Mouse (Mus musculus) brain, embryonic 14.5 days (tissue): ENCODE measurements at regions not wholly inside any gene's neighbourhood (a gene's known extent, or its start where the extent isn't known, plus 50 kb on each side); places are given as distances from the start of the nearest gene placed in this dataset.

Source experiments
- DNase-seq: peaks from one replicate; pipeline ENCODE4 v3.0.0-alpha.2; 2011; ENCODE audit warnings: low read depth
- CTCF ChIP-seq: fragments of 200-500 bp; IDR thresholded peaks from 2 replicates; pipeline ENCODE4 v1.5.1; 2012; ENCODE audit warnings: inconsistent platforms, mild to moderate bottlenecking, moderate library complexity, borderline replicate concordance; ENCODE audit not compliant: insufficient read depth, insufficient read length; ENCODE audit errors: extremely low read depth
- POLR2A ChIP-seq: fragments of 200-500 bp; IDR thresholded peaks from 2 replicates; pipeline ENCODE4 v1.6.1; 2012; ENCODE audit warnings: mild to moderate bottlenecking, inconsistent platforms, borderline replicate concordance; ENCODE audit not compliant: poor library complexity, insufficient read depth, insufficient read length, severe bottlenecking; ENCODE audit errors: extremely low read depth

- TF ChIP-seq CTCF, result no peak
- TF ChIP-seq POLR2A, result no peak
- no peak for DNase-seq
These were observed 212.6 kb downstream of the 3110018I06Rik start for GRCm38 (mm10) chr12:107700868-107701597.

GRCm38 (mm10) chr12:107708812-107709211 is 220.4 kb downstream of the 3110018I06Rik start:
- no peak for DNase-seq
- TF ChIP-seq POLR2A (no peak), CTCF (no peak)

GRCm38 (mm10) chr12:107711017-107711416 is 222.6 kb downstream of the 3110018I06Rik start:
- no peak for DNase-seq
- no peak for TF ChIP-seq CTCF
- no peak for TF ChIP-seq POLR2A

- DNase-seq, result no peak
- TF ChIP-seq CTCF (no peak), POLR2A (no peak)
These were observed 223.2 kb downstream of the 3110018I06Rik start for GRCm38 (mm10) chr12:107711675-107712074.

GRCm38 (mm10) chr12:107713191-107713590 is 224.8 kb downstream of the 3110018I06Rik start:
- TF ChIP-seq POLR2A (no peak), CTCF (no peak)
- DNase-seq, result peak; percentile 43

GRCm38 (mm10) chr12:107714846-107715245 is 226.4 kb downstream of the 3110018I06Rik start:
- peak; percentile 60 for DNase-seq
- TF ChIP-seq CTCF (no peak), POLR2A (no peak)

- TF ChIP-seq POLR2A (no peak), CTCF (no peak)
- peak; percentile 67 for DNase-seq
These were observed 227.4 kb downstream of the 3110018I06Rik start for GRCm38 (mm10) chr12:107715871-107716270.

- TF ChIP-seq CTCF, result no peak
- DNase-seq, result no peak
These were observed 232.5 kb downstream of the 3110018I06Rik start for GRCm38 (mm10) chr12:107720941-107721340.

- DNase-seq, result no peak
- TF ChIP-seq POLR2A, result no peak
- no peak for TF ChIP-seq CTCF
These were observed 234.8 kb downstream of the 3110018I06Rik start for GRCm38 (mm10) chr12:107723062-107723859.

- TF ChIP-seq CTCF, result no peak
- TF ChIP-seq POLR2A, result no peak
- DNase-seq, result peak; percentile 76
These were observed 235.5 kb downstream of the 3110018I06Rik start for GRCm38 (mm10) chr12:107723860-107724320.

- TF ChIP-seq POLR2A (no peak), CTCF (no peak)
- DNase-seq, result peak; percentile 17
These were observed 236.0 kb downstream of the 3110018I06Rik start for GRCm38 (mm10) chr12:107724467-107724866.

GRCm38 (mm10) chr12:107728865-107729264 is 240.4 kb downstream of the 3110018I06Rik start:
- TF ChIP-seq CTCF (no peak), POLR2A (no peak)
- DNase-seq, result no peak

- no peak for TF ChIP-seq POLR2A
- no peak for TF ChIP-seq CTCF
- no peak for DNase-seq
These were observed 240.9 kb downstream of the 3110018I06Rik start for GRCm38 (mm10) chr12:107729301-107729700.
